Mouse (Mus musculus) kidney, postnatal 4 days (tissue): ENCODE data around the gene Mbd3.

ENCODE experiments used
- DNase-seq, 2 experiments: peaks; one replicate each; pipeline ENCODE4 v3.0.0; 2021; ENCODE audit warnings: mixed read lengths in 2 of 2

Mbd3 gene

GRCm38 (mm10) chr10:80399191-80399972, at the start of gene Mbd3:
Gene Mbd3, minus strand, starts transcription at chr10:80399550.
- DNase-seq = peak; percentile 99 to 100

GRCm38 (mm10) chr10:80445898-80446601, 46.7 kb upstream of the Mbd3 start:
- peak; percentile 87 to 91 for DNase-seq

GRCm38 (mm10) chr10:80445052-80445451, 45.7 kb upstream of the Mbd3 start:
- no peak for DNase-seq

GRCm38 (mm10) chr10:80444339-80445045, 45.1 kb upstream of the Mbd3 start:
- DNase-seq = peak; percentile 55 to 68

DNA sequence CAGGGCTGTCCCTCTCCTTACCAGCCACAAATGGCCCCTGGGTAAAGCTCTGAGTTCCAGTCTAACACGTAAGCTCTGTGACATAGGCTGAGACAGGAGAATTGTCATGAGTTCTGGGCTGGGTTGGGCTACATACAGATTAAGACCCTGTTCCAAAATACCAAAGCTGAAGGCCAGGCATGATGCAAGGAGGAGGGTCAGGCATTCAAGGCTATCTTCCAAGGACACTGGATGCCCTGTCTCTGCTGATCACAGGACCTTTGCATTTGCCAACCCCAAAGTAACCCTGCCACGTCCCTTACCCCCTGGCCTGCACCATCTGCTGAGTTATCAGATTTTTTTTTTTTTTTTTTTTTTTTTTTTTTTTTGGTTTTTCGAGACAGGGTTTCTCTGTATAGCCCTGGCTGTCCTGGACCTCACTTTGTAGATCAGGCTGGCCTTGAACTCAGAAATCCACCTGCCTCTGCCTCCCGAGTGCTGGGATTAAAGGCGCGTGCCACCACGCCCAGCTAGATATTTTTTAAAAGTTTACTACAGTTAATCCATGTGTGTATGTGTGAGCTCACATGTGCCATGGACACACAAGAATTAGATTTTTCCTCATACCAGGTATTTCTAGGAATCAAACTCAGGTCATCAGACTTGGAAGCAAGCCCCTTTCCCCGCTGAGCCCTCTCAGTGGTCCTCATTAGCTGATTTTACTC, 44.4 kb upstream of the Mbd3 start:
- no peak for DNase-seq

DNA sequence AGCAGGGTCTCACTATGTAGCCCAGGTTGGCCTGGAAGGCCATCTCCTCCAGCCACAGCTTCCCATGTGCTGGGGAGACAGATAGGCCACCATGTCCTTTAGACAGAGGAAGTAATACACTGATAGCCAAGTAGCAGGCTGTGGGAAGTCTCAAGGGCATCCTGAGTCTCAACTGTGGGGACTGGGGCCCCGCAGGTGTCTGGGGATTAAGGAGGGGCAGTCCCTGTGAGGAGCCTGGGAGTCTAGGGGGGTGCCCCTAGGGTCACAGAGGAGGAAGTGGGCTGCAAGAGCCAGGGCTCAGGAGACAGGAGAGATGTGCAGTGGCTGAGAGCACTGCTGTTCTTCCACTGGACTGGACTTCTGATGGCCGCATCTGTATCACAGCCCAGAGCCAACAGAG, 43.6 kb upstream of the Mbd3 start:
- no peak for DNase-seq

DNA sequence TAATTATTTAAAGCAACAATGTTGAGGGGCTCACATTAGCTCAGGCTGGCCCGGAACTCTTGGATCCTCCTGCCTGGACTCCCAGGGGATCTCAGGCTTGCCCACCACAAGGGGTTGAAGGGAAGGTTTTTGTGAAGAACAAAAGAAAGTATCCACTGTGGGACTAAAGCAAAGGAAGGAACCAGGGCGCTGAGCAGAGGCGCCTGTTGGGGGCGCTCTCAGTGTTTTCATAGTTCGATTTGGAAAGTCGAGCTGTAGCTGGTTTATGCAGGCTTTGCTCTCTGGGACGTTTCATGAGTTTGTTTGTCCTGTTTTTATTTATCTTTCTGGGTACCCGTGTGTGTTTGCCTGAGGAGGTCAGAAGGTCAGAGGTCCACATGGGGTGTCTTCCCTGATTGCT, 42.2 kb upstream of the Mbd3 start:
- no peak for DNase-seq

GRCm38 (mm10) chr10:80440031-80440430, 40.7 kb upstream of the Mbd3 start:
- no peak for DNase-seq

GRCm38 (mm10) chr10:80437973-80438372, 38.6 kb upstream of the Mbd3 start:
- DNase-seq = no peak

DNA sequence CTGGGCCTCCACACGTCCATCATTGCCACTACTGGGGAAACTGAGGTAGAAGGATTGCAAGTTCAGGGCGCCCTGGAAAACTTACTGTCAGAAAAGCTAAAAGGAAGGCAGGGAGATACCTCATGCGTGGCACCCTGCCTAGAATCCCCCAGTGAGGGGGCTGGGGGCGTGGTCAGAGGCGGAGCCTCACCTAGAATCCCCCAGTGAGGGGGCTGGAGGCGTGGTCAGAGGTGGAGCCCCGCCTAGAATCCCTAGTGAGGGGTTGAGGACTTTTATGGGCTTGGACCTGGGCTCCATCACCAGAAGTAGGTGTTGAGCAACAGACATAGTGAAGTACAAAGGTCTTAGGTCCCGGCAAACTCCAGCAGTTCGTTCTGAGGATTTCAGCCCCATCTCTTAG, 36.9 kb upstream of the Mbd3 start:
- DNase-seq = peak; percentile 72 to 77

DNA sequence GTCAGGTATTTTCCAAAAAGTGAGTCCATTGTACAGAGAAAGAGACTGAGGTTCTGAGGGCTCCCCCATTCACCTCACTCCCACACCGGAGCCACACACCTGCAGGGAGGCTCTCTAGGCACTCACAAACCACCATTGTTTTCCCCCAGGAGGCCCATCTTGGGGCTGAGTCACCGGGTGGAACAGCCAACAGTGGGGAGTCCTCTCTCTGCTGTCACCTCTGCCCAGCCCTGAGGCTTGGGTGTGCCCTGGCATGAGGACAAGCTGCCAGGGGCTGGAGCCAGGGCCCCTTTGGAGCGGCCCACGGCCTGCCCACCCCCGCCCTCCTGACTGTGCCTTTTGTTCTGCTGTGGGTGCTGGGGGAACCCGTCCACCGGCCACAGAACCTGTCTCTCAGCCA, 36.4 kb upstream of the Mbd3 start:
- DNase-seq = peak in 1 of 2 experiments; percentile 35

DNA sequence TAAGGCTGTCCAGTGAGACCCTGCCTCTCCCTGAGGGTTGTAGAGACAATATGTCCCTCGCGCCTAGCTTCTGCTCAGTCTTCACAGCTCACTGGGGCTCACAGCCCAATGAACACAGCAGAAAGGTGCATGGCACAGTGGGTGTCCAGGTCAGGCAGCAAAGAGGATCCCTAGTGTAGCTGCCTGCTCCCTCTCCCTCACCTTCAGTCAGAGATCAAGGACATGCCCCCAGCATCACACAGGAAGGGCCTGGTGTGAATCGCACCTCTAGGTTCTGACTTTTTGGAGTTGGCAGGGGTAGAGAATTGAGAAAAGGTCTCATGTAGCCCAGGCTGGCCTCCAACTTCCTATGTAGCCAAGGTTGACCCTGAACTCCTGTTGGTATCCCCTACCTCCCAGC, 35.5 kb upstream of the Mbd3 start:
- no peak for DNase-seq

DNA sequence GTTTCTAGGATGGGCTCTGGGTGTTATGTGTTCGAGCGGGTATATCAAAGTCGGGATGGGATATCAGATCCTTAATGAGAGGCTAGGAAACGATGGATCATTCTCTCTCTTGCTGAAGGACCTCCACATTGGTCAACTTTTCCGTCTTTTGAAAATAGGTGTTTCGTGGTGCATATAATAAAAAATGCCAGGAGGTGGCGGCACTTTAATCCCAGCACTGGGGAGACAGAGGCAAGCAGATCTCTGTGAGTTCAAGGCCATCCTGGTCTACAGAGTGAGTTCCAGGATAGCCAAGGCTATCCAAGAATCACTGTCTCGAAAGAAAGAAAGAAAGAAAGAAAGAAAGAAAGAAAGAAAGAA, 34.9 kb upstream of the Mbd3 start:
- no peak for DNase-seq

- peak; percentile 96 for DNase-seq
These were observed 34.3 kb upstream of the Mbd3 start, which contains the start of gene Tcf3 for GRCm38 (mm10) chr10:80433513-80434232. Gene Tcf3, minus strand, starts transcription at chr10:80433647.

DNA sequence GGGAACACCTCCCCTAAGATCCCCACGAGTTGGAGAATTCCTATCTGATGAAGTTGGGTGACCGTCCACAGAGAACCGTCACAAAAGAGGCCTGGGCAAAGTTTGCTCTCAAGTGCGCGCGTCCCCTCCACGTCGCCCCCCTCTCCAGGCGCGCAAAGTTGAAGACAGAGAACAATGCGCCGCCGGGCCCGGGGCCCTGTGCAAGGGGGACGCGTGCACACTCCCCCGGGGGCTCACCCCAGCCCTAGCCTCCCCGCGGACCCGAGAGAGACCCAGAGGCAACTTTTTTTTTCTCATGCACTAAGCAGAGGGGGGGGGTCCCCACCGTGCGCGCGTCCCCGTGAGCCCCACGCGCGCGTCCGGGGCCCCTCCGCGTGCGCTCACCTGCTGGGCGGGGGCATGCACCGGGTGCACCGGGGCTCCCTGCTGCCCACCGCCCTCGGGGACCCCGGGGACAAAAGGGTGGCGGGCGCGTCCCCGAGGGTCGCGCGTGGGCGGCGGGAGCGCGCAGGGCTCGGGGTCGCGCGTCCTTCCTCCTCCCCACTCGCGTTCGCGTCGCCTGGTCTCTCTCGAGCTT, 33.7 kb upstream of the Mbd3 start:
- DNase-seq = peak; percentile 66 to 79

DNA sequence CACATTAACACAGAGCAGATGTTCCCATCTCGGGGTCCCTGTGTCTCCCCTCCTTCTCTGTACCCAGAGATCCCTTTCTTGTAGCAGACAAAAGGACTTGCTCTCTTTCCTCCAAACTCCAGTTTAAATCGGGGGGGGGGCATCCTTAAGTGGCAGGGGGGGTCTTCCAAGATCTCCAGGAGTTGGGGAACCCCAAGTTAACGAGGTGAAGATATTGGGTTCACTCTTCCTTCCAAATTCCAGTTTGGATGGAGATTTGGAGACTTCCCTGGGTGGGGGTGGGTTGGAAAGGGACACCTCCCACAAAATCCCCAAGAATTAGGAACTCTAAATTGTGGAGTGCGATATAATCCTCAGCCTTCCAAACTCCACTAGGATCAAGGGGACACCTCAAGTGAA, 33.0 kb upstream of the Mbd3 start:
- no peak for DNase-seq

DNA sequence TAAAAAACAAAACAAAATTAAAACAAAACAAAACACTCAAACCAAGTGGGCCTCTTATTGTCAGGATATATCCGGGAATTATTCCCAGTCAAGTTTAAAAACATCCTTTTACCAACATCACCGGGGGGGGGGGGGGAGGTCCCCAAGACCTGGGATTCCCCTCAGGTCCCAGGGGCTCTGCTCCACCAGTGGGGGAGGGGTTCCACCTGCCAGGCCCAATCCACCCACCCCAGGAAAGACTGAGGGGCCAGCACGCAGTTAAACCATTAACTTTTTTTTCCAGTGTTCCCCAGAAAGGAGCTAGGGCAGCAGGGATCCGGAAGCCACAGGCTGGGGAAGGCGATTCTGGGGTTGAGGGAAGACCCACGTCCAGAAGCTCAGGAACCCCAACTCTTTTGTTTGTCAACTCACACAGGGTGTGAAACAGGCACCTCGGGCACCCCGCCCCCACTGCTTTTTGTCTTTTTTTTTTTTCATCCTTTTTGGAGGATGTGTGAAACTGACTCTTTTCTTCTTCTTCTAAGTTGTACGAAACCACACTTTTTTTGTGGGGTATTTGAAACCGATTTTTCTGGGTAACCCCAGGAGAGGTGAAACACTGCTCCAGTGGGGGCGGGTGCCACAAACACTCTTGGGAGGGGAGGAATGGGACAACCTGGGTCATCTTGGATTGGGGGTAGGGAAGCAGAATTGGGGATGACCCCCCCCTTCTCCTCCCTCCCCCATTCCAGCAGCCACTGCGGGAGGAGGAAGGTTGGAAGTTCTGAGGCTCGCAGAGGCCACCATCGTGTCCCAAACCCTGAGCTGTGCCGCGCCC, 32.4 kb upstream of the Mbd3 start:
- no peak for DNase-seq

GRCm38 (mm10) chr10:80430375-80430980, 31.1 kb upstream of the Mbd3 start:
- DNase-seq = no peak

DNA sequence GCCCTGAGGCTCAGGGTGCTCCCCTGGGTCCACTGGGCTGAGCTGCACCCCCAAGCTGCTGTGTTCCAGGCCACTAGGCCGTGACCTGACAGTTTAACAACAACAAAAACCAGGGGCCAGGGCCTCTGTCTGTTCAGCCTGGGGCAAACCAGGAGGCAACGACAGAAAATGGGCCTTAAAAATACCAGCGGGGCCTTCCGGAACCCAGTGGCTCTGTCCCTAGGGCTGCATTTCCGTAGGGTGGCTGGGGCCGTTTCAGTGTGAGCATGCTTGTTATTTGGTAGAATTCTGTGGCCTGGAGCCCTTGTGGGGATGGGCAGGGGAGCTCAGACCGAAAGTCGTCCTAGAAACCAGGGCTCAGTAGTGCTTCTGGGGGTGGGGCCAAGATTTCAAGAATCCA, 30.4 kb upstream of the Mbd3 start:
- no peak for DNase-seq

DNA sequence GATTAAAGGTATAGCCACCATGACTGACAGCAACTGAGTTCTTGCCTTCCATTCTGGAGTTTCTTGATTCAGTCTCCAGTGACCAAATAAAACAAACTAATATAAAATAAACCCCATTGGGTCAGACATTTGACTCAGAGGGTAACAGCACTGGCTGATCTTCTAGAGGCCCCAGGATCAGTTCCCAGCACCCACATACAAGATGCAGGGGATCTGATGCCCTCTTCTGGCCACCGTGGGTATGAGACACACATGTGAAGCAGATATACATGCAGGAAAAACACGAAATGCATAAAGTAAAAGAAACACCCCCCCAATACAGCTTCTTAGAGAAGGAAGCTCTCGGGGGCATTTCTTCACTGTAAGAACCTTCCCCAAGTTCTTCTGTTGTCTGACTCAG, 25.7 kb upstream of the Mbd3 start:
- DNase-seq = no peak

DNA sequence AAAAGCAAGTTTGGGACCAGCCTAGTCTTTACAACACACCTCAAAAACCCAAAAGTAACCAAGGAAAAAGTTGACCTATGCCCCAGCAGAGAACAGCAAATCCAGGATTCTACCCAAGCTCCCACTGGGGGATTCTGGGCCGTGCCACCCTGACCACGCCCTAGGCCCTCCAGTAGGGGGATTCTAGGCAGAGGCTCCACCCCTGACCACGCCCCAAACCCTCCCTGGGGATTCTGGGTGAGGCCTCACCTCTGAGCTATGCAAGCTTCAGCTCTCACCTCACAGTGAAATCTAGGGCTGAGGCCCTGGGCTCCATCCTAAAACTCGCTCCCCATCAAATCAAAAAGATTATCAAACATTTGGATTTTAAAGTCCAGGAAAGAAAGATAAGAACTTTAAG, 24.2 kb upstream of the Mbd3 start:
- DNase-seq = peak; percentile 64 to 70
